Mouse (Mus musculus) frontal cortex, adult 2 months (tissue): ENCODE measurements around the gene Focad. TPM values are rescaled to one million over a fixed set of nuclear protein-coding genes. Genes with fewer than 3 reads are reported as not detected.
"Not testable (repeated sequence)": the region's sequence is repeated elsewhere in the genome, so short reads cannot be mapped to it uniquely, and the experiment has no call there.

Experiments used
- DNase-seq, 2 experiments: peaks; one replicate each; pipeline ENCODE4 v3.0.0; 2022; ENCODE audit warnings: low spot score in 1 of 2; ENCODE audit errors: extremely low spot score in 1 of 2
- polyA plus RNA-seq: library from polyadenylated mRNA; depleted of rRNA; stranded (reverse); fragments of >200 nt; gene quantifications from 2 replicates; pipeline ENCODE4 v1.2.3, GENCODE M21; 2012

The Focad gene
- polyA plus RNA-seq, 1 experiment, result 44.1 TPM

- DNase-seq, result no peak
Observed at GRCm38 (mm10) chr4:88390036-88390435, 295.6 kb downstream of the Focad start.

GRCm38 (mm10) chr4:88390596-88390995 lies 296.2 kb downstream of the Focad start:
- not testable (repeated sequence) for DNase-seq

DNA sequence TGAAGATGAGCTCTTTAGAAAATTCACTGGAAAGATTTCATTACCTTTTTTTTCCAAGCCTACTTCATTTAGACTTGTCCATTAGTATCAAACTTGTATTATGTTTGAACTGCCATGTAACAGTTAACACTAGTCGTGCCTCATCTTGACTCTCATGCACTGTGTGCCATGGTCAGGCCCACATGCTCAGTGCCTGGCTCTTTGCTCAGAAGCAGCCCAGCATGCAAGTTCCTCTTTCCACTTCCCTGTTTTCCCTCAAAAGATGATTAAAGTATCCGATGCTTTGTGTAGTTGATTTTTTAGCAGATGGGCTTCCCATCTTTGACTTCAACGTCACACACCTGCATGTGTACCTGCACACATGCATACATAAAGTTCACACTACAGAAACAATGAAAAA lies 301.3 kb downstream of the Focad start:
- DNase-seq, result no peak

DNA sequence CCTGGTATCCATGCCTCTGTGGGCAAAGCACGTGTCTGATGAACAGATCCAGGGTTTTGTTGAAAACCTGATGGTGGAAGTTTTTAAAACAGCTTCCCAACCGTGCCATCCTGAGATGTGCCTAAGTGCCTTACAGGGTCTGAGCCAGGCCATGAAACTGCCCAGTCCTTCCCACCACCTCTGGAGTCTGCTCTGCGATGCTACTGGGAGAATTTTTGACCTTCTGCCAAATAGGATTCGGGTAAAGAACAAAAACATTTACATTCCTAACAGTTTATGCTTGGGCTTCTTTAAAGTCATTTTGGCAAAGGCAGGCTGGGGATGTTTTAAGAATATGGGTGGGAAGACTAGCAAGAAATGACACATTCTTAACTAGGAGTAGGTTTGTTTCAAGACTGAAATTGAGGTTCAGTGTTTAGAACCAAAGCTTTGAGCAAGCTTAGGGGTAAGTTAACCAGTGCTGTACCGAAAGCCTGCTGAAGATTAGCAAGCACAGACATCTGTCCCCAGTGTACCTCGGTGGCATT lies 302.6 kb downstream of the Focad start:
- DNase-seq, result peak in 1 of 2 experiments; percentile 42

- DNase-seq, result no peak
Observed at GRCm38 (mm10) chr4:88400302-88400991, 306.0 kb downstream of the Focad start.

- no peak for DNase-seq
Observed at GRCm38 (mm10) chr4:88400992-88401313, 306.5 kb downstream of the Focad start.

DNA sequence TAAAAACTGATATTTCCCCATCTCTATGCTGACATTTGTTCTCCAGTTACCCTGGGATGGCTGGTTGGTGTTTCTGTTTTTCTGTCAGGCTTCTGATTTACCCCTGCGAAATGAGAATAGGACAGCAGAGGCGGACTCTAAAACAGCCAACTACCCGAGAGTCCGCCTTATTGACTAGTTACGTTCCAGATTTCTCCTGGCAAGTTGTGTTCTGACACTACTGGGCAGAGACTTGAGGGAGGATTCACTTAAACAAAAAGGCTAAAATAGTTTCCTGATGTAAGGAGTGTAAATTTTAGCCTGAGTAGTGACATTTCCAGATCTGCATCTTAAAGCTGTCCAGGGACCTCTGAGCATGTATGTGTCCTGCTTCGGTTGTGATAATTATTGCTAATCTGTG lies 308.5 kb downstream of the Focad start:
- no peak for DNase-seq

DNA sequence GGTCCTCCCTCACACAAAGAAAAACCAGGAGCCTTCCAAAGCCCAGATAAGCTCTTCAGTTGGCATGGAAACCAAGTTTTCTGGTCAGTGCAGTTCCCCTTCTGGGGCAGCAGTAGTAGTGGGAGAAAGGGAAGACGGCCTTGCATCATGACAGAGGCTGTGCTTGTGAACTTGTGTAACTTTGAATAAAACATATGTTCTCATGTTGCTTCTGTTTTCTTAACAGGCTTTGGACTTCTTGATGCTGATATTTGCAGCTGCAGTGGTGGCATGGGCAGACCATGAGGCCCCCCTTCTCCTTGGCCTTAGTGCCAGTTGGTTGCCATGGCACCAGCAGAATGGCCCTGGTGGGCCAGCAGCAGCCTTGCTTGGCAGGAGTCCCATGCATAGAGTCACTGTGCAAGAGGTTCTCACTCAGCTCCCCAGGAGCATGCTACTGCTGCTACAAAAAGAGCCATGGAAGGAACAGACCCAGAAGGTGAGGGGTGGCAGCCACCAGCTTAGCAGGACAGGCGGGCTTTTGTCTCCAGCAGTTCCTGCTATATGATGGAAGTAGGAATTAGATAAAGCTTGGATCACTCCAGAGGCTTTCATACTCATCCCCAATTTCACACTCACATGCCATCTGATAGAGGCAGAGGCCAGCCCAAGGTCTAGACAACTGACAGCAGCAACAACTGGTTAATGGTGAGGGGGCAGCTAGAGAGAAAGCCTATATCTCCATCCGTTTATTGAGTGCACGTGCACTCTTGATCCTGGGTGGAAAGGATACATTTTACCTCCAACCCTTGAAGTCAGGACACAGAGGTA lies 312.7 kb downstream of the Focad start:
- DNase-seq, result peak in 1 of 2 experiments; percentile 28

- DNase-seq, result no peak
Observed at GRCm38 (mm10) chr4:88409279-88409678, 314.9 kb downstream of the Focad start.

GRCm38 (mm10) chr4:88412331-88412730 lies 317.9 kb downstream of the Focad start:
- no peak for DNase-seq

DNA sequence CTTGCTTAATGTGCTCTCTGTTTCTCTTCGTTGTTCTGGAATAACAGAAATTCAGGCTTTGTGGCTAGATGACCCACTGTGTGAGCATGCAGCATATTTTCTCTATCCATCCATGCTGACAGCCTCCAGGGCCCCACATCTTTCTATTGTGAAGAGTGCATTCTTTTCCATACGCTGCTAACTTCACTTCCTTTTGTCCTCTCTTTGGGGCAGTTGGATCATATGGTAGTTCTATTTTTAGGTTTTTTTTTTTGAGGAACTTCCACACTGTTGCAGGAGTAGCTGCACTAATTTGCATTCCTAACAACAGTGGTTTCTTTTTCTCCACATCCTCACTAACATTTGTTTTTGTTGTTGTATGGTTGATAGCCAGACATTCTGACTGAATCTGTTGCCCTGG lies 320.6 kb downstream of the Focad start:
- DNase-seq, result no peak

- no peak for DNase-seq
Observed at GRCm38 (mm10) chr4:88419378-88419777, 324.9 kb downstream of the Focad start.

- no peak for DNase-seq
Observed at GRCm38 (mm10) chr4:88424563-88424962, 330.1 kb downstream of the Focad start.

DNA sequence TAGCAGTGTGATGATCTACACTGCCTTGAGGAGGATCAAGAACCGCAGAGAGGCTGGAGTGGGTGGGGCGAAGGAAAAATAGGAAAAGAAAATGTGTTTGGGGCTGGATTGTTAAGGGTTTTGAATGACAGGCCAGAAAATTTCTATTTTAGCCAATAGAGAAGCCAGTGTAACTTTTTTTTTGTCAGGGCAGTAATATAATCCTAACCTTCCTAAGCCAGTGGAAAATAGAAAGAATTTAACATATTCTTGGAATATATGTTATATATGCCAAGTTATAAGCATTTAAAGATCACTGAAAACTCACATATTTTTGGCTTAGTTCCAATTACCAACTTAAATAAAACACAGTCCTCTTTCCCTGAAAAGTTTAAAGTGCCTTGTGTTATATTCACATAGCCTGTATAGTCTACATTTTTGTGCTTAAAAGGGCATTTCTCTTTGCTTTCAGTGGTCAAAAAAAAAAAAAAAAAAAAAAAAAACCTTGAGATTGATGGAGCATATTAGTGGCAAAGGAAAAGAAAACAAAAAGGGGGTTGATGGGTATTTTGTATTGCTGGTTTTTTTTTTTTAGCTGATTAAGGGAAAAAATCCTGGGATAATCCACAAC lies 333.3 kb downstream of the Focad start:
- DNase-seq, result no peak

- no peak for DNase-seq
Observed at GRCm38 (mm10) chr4:88432412-88433024, 338.1 kb downstream of the Focad start.

DNA sequence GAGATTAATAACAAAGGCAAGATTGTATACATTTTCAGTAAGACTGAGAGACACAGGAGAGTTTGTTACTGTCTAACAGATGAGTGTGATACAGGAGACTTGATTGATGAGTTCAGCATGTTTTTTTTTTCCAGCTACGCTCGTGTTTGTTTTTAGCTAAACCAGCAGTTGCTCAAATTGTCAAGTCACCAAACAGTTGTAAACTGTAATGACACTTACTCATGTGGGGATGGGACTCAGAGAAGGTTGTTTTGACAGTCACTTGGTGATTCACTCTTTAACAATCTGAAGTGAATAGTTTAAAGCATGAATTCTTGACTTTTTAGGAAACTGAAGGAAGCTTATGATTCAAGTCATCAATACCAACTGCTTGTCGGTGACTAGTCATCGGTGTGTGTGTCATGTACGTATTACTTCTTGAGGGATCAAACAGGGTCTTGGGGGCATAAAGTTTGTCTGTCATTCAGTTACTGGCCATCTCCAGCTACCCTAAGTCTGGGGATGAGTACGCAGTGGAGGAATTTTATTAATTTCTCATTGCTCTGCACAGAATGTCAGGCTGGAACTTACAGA lies 342.2 kb downstream of the Focad start:
- no peak for DNase-seq

DNA sequence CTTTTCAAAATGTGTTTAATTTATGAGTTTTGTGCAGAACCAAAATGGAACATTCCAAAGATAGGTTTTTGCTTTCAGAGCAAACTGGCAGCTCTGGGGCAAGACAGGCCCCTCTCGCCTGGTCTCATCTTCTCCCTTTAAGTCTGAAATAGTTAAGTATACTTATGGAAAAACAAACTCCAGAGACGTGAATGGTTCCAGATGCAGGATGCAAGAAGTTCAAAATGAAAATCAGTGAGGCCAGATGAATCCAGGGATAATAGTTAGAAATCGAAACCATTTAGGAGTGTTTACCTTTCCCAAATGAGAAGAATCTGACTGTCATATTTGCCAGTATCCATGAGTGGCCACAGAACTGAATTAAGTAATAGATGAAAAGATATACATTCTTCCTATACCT lies 342.7 kb downstream of the Focad start:
- no peak for DNase-seq

GRCm38 (mm10) chr4:88437917-88438316 lies 343.5 kb downstream of the Focad start:
- DNase-seq, result no peak

DNA sequence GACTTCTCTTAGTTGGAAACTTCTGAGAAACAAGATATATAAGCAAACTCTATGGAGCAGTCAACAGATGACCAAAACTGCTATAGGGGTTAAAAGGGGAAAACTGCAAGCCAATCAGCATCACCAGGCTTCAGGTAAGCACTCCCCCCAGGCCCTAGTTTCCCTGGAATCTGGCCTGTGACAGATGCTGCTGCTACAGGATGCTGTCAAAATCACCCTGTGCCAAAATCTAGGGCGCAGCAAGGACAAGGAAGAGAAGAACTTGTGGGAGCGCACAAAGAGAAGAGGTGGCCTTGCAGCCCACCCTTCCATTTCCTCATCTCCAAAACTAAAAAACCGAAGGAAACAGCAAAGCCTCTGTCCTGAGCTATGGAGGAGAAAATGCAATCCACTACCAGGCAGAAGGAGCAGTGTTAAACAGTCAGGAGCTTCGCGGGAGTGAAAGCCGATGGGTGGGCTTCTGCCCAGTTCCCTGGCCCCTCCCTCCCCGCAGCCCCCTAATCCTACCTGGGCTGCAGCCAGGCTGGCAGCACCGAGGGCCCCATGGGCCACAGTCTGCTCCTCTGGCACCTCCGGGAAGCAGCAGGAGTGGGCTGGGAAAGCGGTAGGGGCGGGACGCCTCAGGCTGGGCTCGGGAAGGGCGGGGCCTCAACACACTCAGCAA lies 344.0 kb downstream of the Focad start, which contains the start of gene Hacd4:
Hacd4 (minus strand) TSS at position 603 of the 664 bp plus-strand sequence.
- DNase-seq, result no peak

DNA sequence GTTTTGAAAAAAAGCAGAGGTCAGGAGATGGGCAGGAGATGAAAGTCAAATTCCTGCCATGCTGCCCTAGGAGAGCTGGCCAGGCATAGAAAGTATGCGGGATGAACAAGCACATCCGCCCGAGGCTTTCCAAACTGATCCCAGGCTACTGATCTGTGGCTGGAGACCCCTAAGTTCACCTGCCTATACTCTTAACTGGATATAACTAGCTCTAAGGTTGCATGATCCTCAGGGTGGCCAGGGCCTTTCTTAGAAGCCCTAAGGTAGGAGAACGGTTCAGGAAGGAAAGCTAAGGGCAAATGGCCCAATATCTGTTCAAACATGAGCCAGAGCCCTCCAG lies 344.5 kb downstream of the Focad start:
- no peak for DNase-seq
